Mouse (Mus musculus): ENCODE measurements around the gene Itgb1bp2. TPM values are rescaled to one million over a fixed set of nuclear protein-coding genes. Genes with fewer than 3 reads are reported as not detected.
"Not testable (repeated sequence)": the region's sequence is repeated elsewhere in the genome, so short reads cannot be mapped to it uniquely, and the experiment has no call there.

The Itgb1bp2 gene
- polyA plus RNA-seq, 1 experiment from 2014 or later, result 2.1 TPM

DNA sequence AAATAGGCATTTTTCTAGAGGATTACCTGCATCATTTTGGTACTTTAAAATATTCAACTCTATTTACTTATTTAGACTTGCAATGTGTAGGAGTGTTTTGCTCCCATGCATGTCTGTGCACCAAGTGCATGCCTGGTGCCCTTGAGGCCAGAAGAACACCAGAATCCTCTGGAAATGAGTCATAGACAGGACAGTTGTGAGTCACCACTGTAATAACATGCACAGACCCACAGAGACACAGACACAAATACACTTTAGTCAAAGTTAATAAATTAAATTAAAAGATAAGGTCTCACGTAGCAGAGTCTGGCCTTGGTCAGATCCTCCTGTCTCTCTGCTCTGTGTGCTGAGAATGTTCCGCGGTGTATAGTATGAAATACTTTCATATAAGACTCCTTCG, 23.3 kb downstream of the Itgb1bp2 start:
- Histone ChIP-seq H3K27me3 (ENCODE audit: insufficient read depth, poor library complexity, severe bottlenecking) (no peaks in the 10 kb centered on the region), H3K4me1 (replicated peaks) (no peaks in the 10 kb centered on the region), H3K27ac (no peak overlapping the region), H3K4me3 (no peak overlapping the region), H3K36me3 (peaks cover 71% of the 10 kb centered on the region), H3K9me3 (no peaks in the 10 kb centered on the region)
- 92% methylated on average over 4 of the region's 4 CpGs for WGBS
- no peak for DNase-seq (ENCODE audit: low spot score)

DNA sequence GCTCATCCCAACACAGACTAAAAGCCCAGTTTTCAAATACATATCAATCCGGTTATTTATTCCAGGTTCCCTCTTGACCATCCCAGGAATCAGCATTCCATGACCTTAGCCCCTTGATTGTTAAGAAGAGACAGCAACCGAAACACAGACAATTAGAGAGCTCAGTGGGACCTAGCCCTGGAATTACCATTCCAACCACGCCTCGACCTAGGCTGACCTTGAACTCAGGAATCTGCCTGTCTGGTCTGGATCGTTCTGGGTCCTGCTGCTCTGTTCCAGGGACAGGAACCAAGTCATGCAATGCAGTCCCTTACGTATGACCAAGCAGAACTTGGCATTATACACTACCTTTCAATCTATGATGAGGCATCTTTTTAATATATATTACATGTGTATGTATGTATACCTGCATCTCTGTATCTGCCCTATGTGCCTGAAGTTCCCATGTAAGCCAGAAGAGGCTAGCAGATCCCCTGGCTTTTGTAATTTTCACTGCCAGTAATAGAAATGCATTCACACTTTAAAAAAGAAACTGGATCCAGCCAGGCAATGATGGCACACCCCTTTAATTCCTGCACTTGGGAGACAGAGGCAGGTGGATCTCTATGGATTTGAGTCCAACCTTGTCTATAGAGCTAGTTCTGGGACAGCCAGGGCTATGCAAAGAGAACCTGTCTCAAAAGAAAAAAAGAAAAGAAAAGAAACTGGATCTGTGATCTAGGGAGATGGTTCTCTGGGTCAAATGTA, 32.9 kb downstream of the Itgb1bp2 start:
- Histone ChIP-seq H3K36me3 (peaks cover 34% of the 10 kb centered on the region; the same call in 1 of the 2 replicates), H3K4me3 (no peak overlapping the region), H3K4me1 (replicated peaks) (no peaks in the 10 kb centered on the region), H3K27ac (no peak overlapping the region), H3K9me3 (no peaks in the 10 kb centered on the region), H3K27me3 (ENCODE audit: insufficient read depth, poor library complexity, severe bottlenecking) (no peaks in the 10 kb centered on the region)
- DNase-seq (ENCODE audit: low spot score), result no peak
- 69% methylated on average over 6 of the region's 6 CpGs for WGBS

DNA sequence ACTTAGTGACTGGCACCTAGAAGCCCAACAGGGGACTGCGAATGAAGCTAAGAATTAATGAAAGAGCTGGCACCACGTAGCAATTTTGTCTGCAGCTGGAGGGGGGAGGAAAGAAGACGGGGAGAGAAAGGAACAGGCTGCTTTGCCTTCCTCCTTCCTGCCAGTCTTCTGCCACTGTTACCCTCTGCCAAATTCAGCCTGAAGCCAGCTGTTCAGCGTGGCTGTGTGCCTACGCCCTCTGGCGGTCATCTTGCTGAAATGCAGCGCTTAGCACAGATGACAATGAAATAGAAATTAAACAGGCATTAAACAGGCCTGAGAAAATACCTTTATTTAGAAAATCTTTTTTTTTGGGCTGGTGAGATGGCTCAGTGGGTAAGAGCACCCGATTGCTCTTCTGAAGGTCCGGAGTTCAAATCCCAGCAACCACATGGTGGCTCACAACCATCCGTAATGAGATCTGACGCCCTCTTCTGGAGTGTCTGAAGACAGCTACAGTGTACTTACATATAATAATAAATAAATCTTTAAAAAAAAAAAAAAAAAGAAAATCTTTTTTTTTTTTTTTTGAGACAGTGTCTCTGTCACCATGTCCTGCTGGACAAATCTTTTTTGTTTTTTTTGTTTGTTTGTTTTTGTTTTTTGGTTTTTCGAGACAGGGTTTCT, 37.7 kb downstream of the Itgb1bp2 start:
- peak; percentile 29 for DNase-seq (ENCODE audit: low spot score)
- H3K4me3 ChIP-seq; H3K4me1 ChIP-seq (replicated peaks); H3K27ac ChIP-seq; H3K27me3 ChIP-seq (ENCODE audit: insufficient read depth, poor library complexity, severe bottlenecking); H3K9me3 ChIP-seq: not testable (repeated sequence)
- WGBS, result 31% methylated on average over 11 of the region's 12 CpGs
- peaks cover 11% of the 10 kb centered on the region for H3K36me3 ChIP-seq

Other genes starting within 250 kb of the Itgb1bp2 start
- gene Snx12, start 226.5 kb upstream of the Itgb1bp2 start, polyA plus RNA-seq (2016; fragmentation: Nextera tagmentation; extraction: Ambion mirVana), result 64.3 and 69.3 TPM in 2 replicates
- gene Foxo4, start 194.6 kb upstream of the Itgb1bp2 start, polyA plus RNA-seq (2016; fragmentation: Nextera tagmentation; extraction: Ambion mirVana), result 1.3 and 2.3 TPM in 2 replicates
- not detected in 2 replicates for gene Gm614, start 185.1 kb upstream of the Itgb1bp2 start, polyA plus RNA-seq (2016; fragmentation: Nextera tagmentation; extraction: Ambion mirVana)
- gene Il2rg, start 180.8 kb upstream of the Itgb1bp2 start, polyA plus RNA-seq (2016; fragmentation: Nextera tagmentation; extraction: Ambion mirVana), result 4.8 and 5.0 TPM in 2 replicates
- not detected in 2 replicates for gene Gm20489, start 180.1 kb upstream of the Itgb1bp2 start, polyA plus RNA-seq (2016; fragmentation: Nextera tagmentation; extraction: Ambion mirVana)
- 34.7 and 38.6 TPM in 2 replicates for gene Med12, start 175.1 kb upstream of the Itgb1bp2 start, polyA plus RNA-seq (2016; fragmentation: Nextera tagmentation; extraction: Ambion mirVana)
- gene Nlgn3, start 149.9 kb upstream of the Itgb1bp2 start, polyA plus RNA-seq (2016; fragmentation: Nextera tagmentation; extraction: Ambion mirVana), result 5.8 and 14.8 TPM in 2 replicates
- 0.46 TPM in 1 of 2 replicates, not detected in the other for gene Gjb1, start 72.7 kb upstream of the Itgb1bp2 start, polyA plus RNA-seq (2016; fragmentation: Nextera tagmentation; extraction: Ambion mirVana)
- gene Zmym3, start 28.2 kb upstream of the Itgb1bp2 start, polyA plus RNA-seq (2016; fragmentation: Nextera tagmentation; extraction: Ambion mirVana), result 21.4 and 22.0 TPM in 2 replicates
- 554 and 625 TPM in 2 replicates for gene Nono, start 19.8 kb upstream of the Itgb1bp2 start, polyA plus RNA-seq (2016; fragmentation: Nextera tagmentation; extraction: Ambion mirVana)
- gene Taf1, start 83.6 kb downstream of the Itgb1bp2 start, polyA plus RNA-seq (2016; fragmentation: Nextera tagmentation; extraction: Ambion mirVana), result 16.2 and 19.8 TPM in 2 replicates
- 138 and 140 TPM in 2 replicates for gene Ogt, start 191.0 kb downstream of the Itgb1bp2 start, polyA plus RNA-seq (2016; fragmentation: Nextera tagmentation; extraction: Ambion mirVana)